Mouse (Mus musculus) CH12.LX (cell line): ENCODE data around the gene Bmp8a. TPM values are rescaled to one million over a fixed set of nuclear protein-coding genes. Genes with fewer than 3 reads are reported as not detected.

ENCODE experiments used
- DNase-seq: peaks from one replicate; pipeline ENCODE4 v3.0.0-alpha.2; 2013; ENCODE audit errors: extremely low read depth
- H3K27ac ChIP-seq: 2 replicates; pipeline ENCODE4 v1.5.1; 2012; ENCODE audit warnings: low read depth, mild to moderate bottlenecking, control low read depth, moderate library complexity; ENCODE audit not compliant: insufficient read depth
- H3K27me3 ChIP-seq: replicated peaks from 2 replicates; pipeline ENCODE3; 2012; ENCODE audit warnings: inconsistent platforms
- H3K36me3 ChIP-seq, 2 experiments: replicated peaks in 1 of 2; 2 replicates each; pipeline versions ENCODE3 to v1.6.1; 2012; ENCODE audit warnings: inconsistent platforms in 1 of 2, low read length in 1 of 2, mild to moderate bottlenecking in 1 of 2, mixed read lengths in 1 of 2, moderate library complexity in 1 of 2; ENCODE audit not compliant: control insufficient read depth in 1 of 2, insufficient read depth in 1 of 2
- H3K4me1 ChIP-seq, 2 experiments: 2 replicates each; pipeline ENCODE4 v1.6.1; 2012; ENCODE audit warnings: inconsistent platforms in 1 of 2, moderate library complexity in 1 of 2; ENCODE audit not compliant: insufficient read depth in 2 of 2, control insufficient read depth in 1 of 2
- H3K4me2 ChIP-seq: 2 replicates; pipeline ENCODE4 v1.6.1; 2012; ENCODE audit warnings: low read depth, mild to moderate bottlenecking, control low read depth; ENCODE audit not compliant: poor library complexity, insufficient read depth, severe bottlenecking
- H3K4me3 ChIP-seq, 3 experiments: fragments of 150-350 bp in 1 of 3; sonication (generic) in 1 of 3; replicated peaks in 1 of 3; 2 replicates each; pipeline versions ENCODE3 to v1.5.1; 2011 to 2012; ENCODE audit warnings: low read depth in 2 of 3, low read length in 2 of 3, mild to moderate bottlenecking in 2 of 3, moderate library complexity in 2 of 3, control low read depth in 1 of 3, improper control_type of control experiment in 1 of 3, inconsistent platforms in 1 of 3, mixed read lengths in 1 of 3; ENCODE audit not compliant: poor library complexity in 1 of 3
- H3K79me2 ChIP-seq: replicated peaks from 2 replicates; pipeline ENCODE4 v1.6.1; 2012; ENCODE audit warnings: mild to moderate bottlenecking, moderate library complexity; ENCODE audit not compliant: control insufficient read depth, poor library complexity, insufficient read depth, severe bottlenecking; ENCODE audit errors: extremely low read depth
- H3K9ac ChIP-seq: 2 replicates; pipeline ENCODE4 v1.6.1; 2012; ENCODE audit warnings: low read depth, mild to moderate bottlenecking, control low read depth, moderate library complexity; ENCODE audit not compliant: insufficient read depth
- H3K9me3 ChIP-seq: replicated peaks from 2 replicates; pipeline ENCODE3; 2012; ENCODE audit warnings: low read length, inconsistent platforms, mixed read lengths
- BHLHE40 ChIP-seq: IDR thresholded peaks from 2 replicates; pipeline ENCODE4 v1.6.1; 2011; ENCODE audit warnings: mild to moderate bottlenecking, low read depth, low read length, improper control_type of control experiment
- CHD2 ChIP-seq: IDR thresholded peaks from 2 replicates; pipeline ENCODE4 v1.6.1; 2011; ENCODE audit warnings: low read length, improper control_type of control experiment
- E2F4 ChIP-seq: IDR thresholded peaks from 2 replicates; pipeline ENCODE4 v1.6.1; 2011; ENCODE audit warnings: low read depth, low read length, improper control_type of control experiment; ENCODE audit not compliant: insufficient replicate concordance
- ELF1 ChIP-seq: IDR thresholded peaks from 2 replicates; pipeline ENCODE4 v1.6.1; 2014; ENCODE audit warnings: low read depth, mild to moderate bottlenecking, inconsistent platforms, low read length, improper control_type of control experiment
- JUN ChIP-seq: IDR thresholded peaks from 2 replicates; pipeline ENCODE4 v1.6.1; 2011; ENCODE audit warnings: low read depth, mild to moderate bottlenecking, low read length, improper control_type of control experiment, moderate library complexity; ENCODE audit not compliant: insufficient read depth
- MAFK ChIP-seq: IDR thresholded peaks from 2 replicates; pipeline ENCODE4 v1.6.1; 2011; ENCODE audit warnings: low read length, improper control_type of control experiment; ENCODE audit not compliant: insufficient replicate concordance
- MAX ChIP-seq: IDR thresholded peaks from 2 replicates; pipeline ENCODE4 v1.6.1; 2011; ENCODE audit warnings: low read length, improper control_type of control experiment
- MAZ ChIP-seq: IDR thresholded peaks from 2 replicates; pipeline ENCODE4 v1.6.1; 2012; ENCODE audit warnings: low read depth, mild to moderate bottlenecking, inconsistent platforms, low read length, improper control_type of control experiment, moderate library complexity
- MEF2A ChIP-seq: IDR thresholded peaks from 2 replicates; pipeline ENCODE4 v1.6.1; 2014; ENCODE audit warnings: low read depth, mild to moderate bottlenecking, inconsistent platforms, low read length, improper control_type of control experiment, borderline replicate concordance
- MXI1 ChIP-seq: IDR thresholded peaks from 2 replicates; pipeline ENCODE4 v1.6.1; 2011; ENCODE audit warnings: mild to moderate bottlenecking, low read depth, low read length, improper control_type of control experiment
- PAX5 ChIP-seq: IDR thresholded peaks from 2 replicates; pipeline ENCODE4 v1.6.1; 2012; ENCODE audit warnings: low read length, inconsistent platforms, mixed read lengths
- POLR2AphosphoS2 ChIP-seq: IDR thresholded peaks from 2 replicates; pipeline ENCODE4 v1.6.1; 2011; ENCODE audit warnings: low read depth, low read length, improper control_type of control experiment
- RAD21 ChIP-seq: IDR thresholded peaks from 2 replicates; pipeline ENCODE4 v1.6.1; 2011; ENCODE audit warnings: low read depth, mild to moderate bottlenecking, low read length, improper control_type of control experiment, moderate library complexity
- SMC3 ChIP-seq: IDR thresholded peaks from 2 replicates; pipeline ENCODE4 v1.6.1; 2011; ENCODE audit warnings: low read depth, low read length, improper control_type of control experiment
- TCF12 ChIP-seq: IDR thresholded peaks from 2 replicates; pipeline ENCODE4 v1.6.1; 2014; ENCODE audit warnings: low read depth, mild to moderate bottlenecking, inconsistent platforms, low read length, improper control_type of control experiment
- UBTF ChIP-seq: IDR thresholded peaks from 2 replicates; pipeline ENCODE4 v1.6.1; 2012; ENCODE audit warnings: low read depth, mild to moderate bottlenecking, inconsistent platforms, low read length, improper control_type of control experiment, moderate library complexity
- USF1 ChIP-seq: IDR thresholded peaks from 2 replicates; pipeline ENCODE4 v1.6.1; 2014; ENCODE audit warnings: low read depth, mild to moderate bottlenecking, inconsistent platforms, low read length, improper control_type of control experiment
- USF2 ChIP-seq: conservative IDR thresholded peaks from 2 replicates; pipeline ENCODE4 v1.6.1; 2011; ENCODE audit warnings: low read depth, low read length, improper control_type of control experiment
- ZKSCAN1 ChIP-seq: IDR thresholded peaks from 2 replicates; pipeline ENCODE4 v1.6.1; 2012; ENCODE audit warnings: low read depth, inconsistent platforms, low read length, improper control_type of control experiment, borderline replicate concordance
- ZMIZ1 ChIP-seq: IDR thresholded peaks from 2 replicates; pipeline ENCODE4 v1.6.1; 2012; ENCODE audit warnings: low read depth, mild to moderate bottlenecking, inconsistent platforms, low read length, improper control_type of control experiment
- dilution Hi-C: fragments of 300-500 bp; cut with MboI; formaldehyde crosslinking; loops from 2 replicates; pipeline ENCODE4 v1.14.3; 2020; ENCODE audit warnings: low sequenced_read_pairs; ENCODE audit not compliant: extremely low pct_unique_long_range_greater_than_20kb, extremely low pct_ligation_motif_present
- in situ Hi-C: fragments of 300-500 bp; cut with MboI; formaldehyde crosslinking; loops from 3 replicates; pipeline ENCODE4 v1.14.3; 2019; ENCODE audit warnings: low sequenced_read_pairs, low pct_ligation_motif_present, low pct_unique_long_range_greater_than_20kb, mixed read lengths
- polyA plus RNA-seq: library from polyadenylated mRNA; unstranded; fragments of >175 nt; gene quantifications from 2 replicates; pipeline ENCODE4 v1.2.1, GENCODE M21; 2012; ENCODE audit warnings: low read depth; ENCODE audit not compliant: insufficient read length
- total RNA-seq, 2 experiments: library from RNA; depleted of rRNA; stranded (reverse); fragments of 300-350 nt in 1 of 2; fragments of >200 nt in 1 of 2; gene quantifications; 2 replicates each; pipeline ENCODE4 v1.2.3; 2012 to 2014

Bmp8a gene
- total and polyA plus RNA-seq, 3 experiments, result 0.30 to 0.76 (median 0.68) TPM

GRCm38 (mm10) chr4:123292390-123292789 lies 50.7 kb downstream of the Bmp8a start:
- no peak for TF ChIP-seq PAX5
- TF ChIP-seq MEF2A, result no peak
- TF ChIP-seq MXI1, result no peak
- TF ChIP-seq MAZ, result no peak
- TF ChIP-seq POLR2AphosphoS2, result no peak
- no peak for TF ChIP-seq MAFK
- no peak for TF ChIP-seq TCF12
- TF ChIP-seq ZKSCAN1, result no peak
- no peak for TF ChIP-seq USF2
- no peak for TF ChIP-seq UBTF
- TF ChIP-seq ELF1, result no peak
- no peak for TF ChIP-seq E2F4
- TF ChIP-seq ZMIZ1, result no peak
- no peak for TF ChIP-seq CHD2
- TF ChIP-seq SMC3, result no peak
- TF ChIP-seq USF1, result no peak
- TF ChIP-seq RAD21, result no peak
- TF ChIP-seq JUN, result no peak
- no peak for TF ChIP-seq BHLHE40

GRCm38 (mm10) chr4:123289038-123289437 lies 54.0 kb downstream of the Bmp8a start:
- H3K27ac ChIP-seq, result no peak overlapping the region
- dilution Hi-C loops (no loop called here), in situ Hi-C loops (loop anchor here (25.0 kb wide), 1 partner anchor 548 kb away; no protein-coding TSS in a partner anchor)
- no peak overlapping the region for H3K4me3 ChIP-seq
- peaks cover 61% of the 10 kb centered on the region for H3K79me2 ChIP-seq
- peaks cover 67 to 96% of the 10 kb centered on the region in 2 experiments for H3K36me3 ChIP-seq
- H3K4me1 ChIP-seq, result peaks cover 6 to 38% of the 10 kb centered on the region in 2 experiments; a peak in 3 of 4 replicates
- no peak for DNase-seq
- no peak overlapping the region for H3K9ac ChIP-seq
- TF ChIP-seq MXI1 (no peak), MAX (no peak)
- TF ChIP-seq, all 38 proteins: peak for 0
- Histone ChIP-seq H3K27me3 (no peaks in the 10 kb centered on the region), H3K9me3 (no peaks in the 10 kb centered on the region), H3K4me2 (no peak overlapping the region)

More at GRCm38 (mm10) chr4:123292390-123292789, 50.7 kb downstream of the Bmp8a start:
- Histone ChIP-seq H3K9me3 (no peaks in the 10 kb centered on the region), H3K27me3 (no peaks in the 10 kb centered on the region), H3K27ac (no peak overlapping the region), H3K4me3 (no peak overlapping the region), H3K4me2 (no peak overlapping the region), H3K36me3 (peaks cover 88 to 95% of the 10 kb centered on the region in 2 experiments), H3K4me1 (peaks cover 0 to 11% of the 10 kb centered on the region in 2 experiments; a peak in 2 of 4 replicates), H3K79me2 (peaks cover 27% of the 10 kb centered on the region), H3K9ac (no peak overlapping the region)
- in situ Hi-C loops, result loop anchor here (25.0 kb wide), 1 partner anchor 545 kb away; no protein-coding TSS in a partner anchor
- no peak for DNase-seq
- dilution Hi-C loops, result no loop called here
